Mouse (Mus musculus) spleen, postnatal 36 days (tissue): ENCODE results near the gene Vmn2r70.

Source experiments
- DNase-seq, 2 experiments: peaks; one replicate each; pipeline ENCODE4 v3.0.0; 2022; ENCODE audit warnings: low spot score in 2 of 2, mixed read lengths in 1 of 2

The Vmn2r70 gene

GRCm38 (mm10) chr7:85569092-85569491, at the start of gene Vmn2r70:
Vmn2r70 (minus strand) TSS chr7:85569192.
- no peak for DNase-seq

GRCm38 (mm10) chr7:85562787-85563186, 6.2 kb downstream of the Vmn2r70 start, which contains the start of gene Vmn2r71:
Vmn2r71 (plus strand) TSS chr7:85563087.
- no peak for DNase-seq

GRCm38 (mm10) chr7:85543118-85543517, 25.9 kb downstream of the Vmn2r70 start:
- DNase-seq: no peak

- no peak for DNase-seq
These were observed 26.9 kb downstream of the Vmn2r70 start for GRCm38 (mm10) chr7:85542108-85542507.
